Mouse (Mus musculus): ENCODE measurements around the gene Slco1a5.

- no peak for TF ChIP-seq CTCF (IDR thresholded peaks at IDR 0.05; ENCODE audit: extremely low read depth, insufficient read length, insufficient replicate concordance, low read depth, low read length)
- no peak for TF ChIP-seq POLR2A (IDR thresholded peaks at IDR 0.05; ENCODE audit: low read depth, low read length)
Measured at GRCm38 (mm10) chr6:142365742-142366472, 43.1 kb upstream of the Slco1a5 start.

All from small intestine, adult 2 months (tissue).